Mouse (Mus musculus): ENCODE data around the gene Tpr.

The Tpr gene

GRCm38 (mm10) chr1:150460595-150460994 is 68.0 kb downstream of the Tpr start:
- no peak for DNase-seq (ENCODE audit: low spot score in 2 of 2)

GRCm38 (mm10) chr1:150463068-150463467 is 70.4 kb downstream of the Tpr start:
- no peak for DNase-seq (ENCODE audit: low spot score in 2 of 2)

GRCm38 (mm10) chr1:150463691-150464090 is 71.1 kb downstream of the Tpr start:
- no peak for DNase-seq (ENCODE audit: low spot score in 2 of 2)

GRCm38 (mm10) chr1:150465364-150465763 is 72.7 kb downstream of the Tpr start:
- no peak for DNase-seq (ENCODE audit: low spot score in 2 of 2)

GRCm38 (mm10) chr1:150466132-150466531 is 73.5 kb downstream of the Tpr start, which contains the start of gene Prg4:
Gene Prg4, minus strand, starts transcription at chr1:150466165.
- no peak for DNase-seq (ENCODE audit: low spot score in 2 of 2)

GRCm38 (mm10) chr1:150469992-150470391 is 77.4 kb downstream of the Tpr start:
- DNase-seq (ENCODE audit: low spot score in 2 of 2): no peak

GRCm38 (mm10) chr1:150472525-150472924 is 79.9 kb downstream of the Tpr start:
- DNase-seq (ENCODE audit: low spot score in 2 of 2): no peak

GRCm38 (mm10) chr1:150480674-150481073 is 88.0 kb downstream of the Tpr start:
- DNase-seq (ENCODE audit: low spot score in 2 of 2): no peak

- no peak for DNase-seq (ENCODE audit: low spot score in 2 of 2)
Measured at GRCm38 (mm10) chr1:150489148-150489547, 96.5 kb downstream of the Tpr start.

GRCm38 (mm10) chr1:150496626-150497302 is 104.1 kb downstream of the Tpr start:
- no peak for DNase-seq (ENCODE audit: low spot score in 2 of 2)

- no peak for DNase-seq (ENCODE audit: low spot score in 2 of 2)
Measured at GRCm38 (mm10) chr1:150497690-150498089, 105.1 kb downstream of the Tpr start.

- DNase-seq (ENCODE audit: low spot score in 2 of 2): no peak
Measured at GRCm38 (mm10) chr1:150498177-150498576, 105.5 kb downstream of the Tpr start.

Data from frontal cortex, postnatal 10 days (tissue).